Mouse (Mus musculus) ES-Bruce4 (cell line): ENCODE data around the gene Trank1.

Experiments
- CTCF ChIP-seq: IDR thresholded peaks from one replicate; pipeline ENCODE4 v1.8.1; 2011; ENCODE audit warnings: low read depth, low read length
- EP300 ChIP-seq: IDR thresholded peaks from 2 replicates; pipeline ENCODE4 v1.6.1; 2011; ENCODE audit warnings: low read depth, low read length; ENCODE audit not compliant: insufficient read depth

GRCm38 (mm10) chr9:111298606-111299005 lies 12.9 kb upstream of the Trank1 start:
- no peak for TF ChIP-seq EP300
- no peak for TF ChIP-seq CTCF
